Mouse (Mus musculus) right cerebral cortex, postnatal 36 days (tissue): ENCODE measurements at regions not wholly inside any gene's neighbourhood (a gene's known extent, or its start where the extent isn't known, plus 50 kb on each side); places are given as distances from the start of the nearest gene placed in this dataset.
A peak's percentile ranks its signal among the peaks of the same experiment; 100 is the strongest.
"Not testable (repeated sequence)": the region's sequence is repeated elsewhere in the genome, so short reads cannot be mapped to it uniquely, and the experiment has no call there.

Experiments
- DNase-seq, 2 experiments: peaks; one replicate each; pipeline ENCODE4 v3.0.0; 2022; ENCODE audit warnings: low spot score in 2 of 2, mixed read lengths in 1 of 2

GRCm38 (mm10) chr16:21102033-21102432, 51.8 kb downstream of the Teddm3 start:
- DNase-seq: not testable (repeated sequence)

GRCm38 (mm10) chr16:21100126-21100525, 53.7 kb downstream of the Teddm3 start:
- DNase-seq: not testable (repeated sequence)

GRCm38 (mm10) chr16:21074779-21075148, 79.0 kb downstream of the Teddm3 start:
- DNase-seq: no peak

GRCm38 (mm10) chr16:21074082-21074778, 79.6 kb downstream of the Teddm3 start:
- DNase-seq: not testable (repeated sequence)

GRCm38 (mm10) chr16:21060211-21060610, 93.6 kb downstream of the Teddm3 start:
- no peak for DNase-seq

GRCm38 (mm10) chr16:21054772-21055171, 99.0 kb downstream of the Teddm3 start:
- no peak for DNase-seq

- DNase-seq: not testable (repeated sequence)
These were observed 131.7 kb downstream of the Teddm3 start for GRCm38 (mm10) chr16:21022087-21022486.

- DNase-seq: no peak
These were observed 148.9 kb downstream of the Teddm3 start for GRCm38 (mm10) chr16:21004871-21005270.

- no peak for DNase-seq
These were observed 152.7 kb downstream of the Teddm3 start for GRCm38 (mm10) chr16:21001126-21001525.

GRCm38 (mm10) chr16:20990524-20990923, 163.3 kb downstream of the Teddm3 start:
- no peak for DNase-seq

GRCm38 (mm10) chr16:20975406-20975805, 178.4 kb downstream of the Teddm3 start:
- no peak for DNase-seq

- DNase-seq: no peak
These were observed 181.4 kb downstream of the Teddm3 start for GRCm38 (mm10) chr16:20972442-20972841.

- DNase-seq: peak in 1 of 2 experiments; percentile 2
These were observed 194.9 kb downstream of the Teddm3 start for GRCm38 (mm10) chr16:20958905-20959304.

- DNase-seq: no peak
These were observed 202.4 kb upstream of the Thpo start for GRCm38 (mm10) chr16:20936722-20937121.

GRCm38 (mm10) chr16:20934846-20935245, 200.5 kb upstream of the Thpo start:
- not testable (repeated sequence) for DNase-seq

- not testable (repeated sequence) for DNase-seq
These were observed 195.7 kb upstream of the Thpo start for GRCm38 (mm10) chr16:20930003-20930402.

- DNase-seq: not testable (repeated sequence)
These were observed 191.5 kb upstream of the Thpo start for GRCm38 (mm10) chr16:20925776-20926175.

- not testable (repeated sequence) for DNase-seq
These were observed 176.6 kb upstream of the Thpo start for GRCm38 (mm10) chr16:20910864-20911263.

- DNase-seq: not testable (repeated sequence)
These were observed 174.4 kb upstream of the Thpo start for GRCm38 (mm10) chr16:20908467-20909351.

- DNase-seq: no peak
These were observed 161.4 kb upstream of the Thpo start for GRCm38 (mm10) chr16:20895734-20896133.

GRCm38 (mm10) chr16:20871726-20872125, 137.4 kb upstream of the Thpo start:
- DNase-seq: no peak

- DNase-seq: no peak
These were observed 132.5 kb upstream of the Thpo start for GRCm38 (mm10) chr16:20866771-20867170.

- DNase-seq: no peak
These were observed 126.9 kb upstream of the Thpo start for GRCm38 (mm10) chr16:20861256-20861655.
